Mouse (Mus musculus): ENCODE results near the gene Zfp846.
"Not testable (repeated sequence)": the region's sequence is repeated elsewhere in the genome, so short reads cannot be mapped to it uniquely, and the experiment has no call there.

Zfp846 gene

DNA sequence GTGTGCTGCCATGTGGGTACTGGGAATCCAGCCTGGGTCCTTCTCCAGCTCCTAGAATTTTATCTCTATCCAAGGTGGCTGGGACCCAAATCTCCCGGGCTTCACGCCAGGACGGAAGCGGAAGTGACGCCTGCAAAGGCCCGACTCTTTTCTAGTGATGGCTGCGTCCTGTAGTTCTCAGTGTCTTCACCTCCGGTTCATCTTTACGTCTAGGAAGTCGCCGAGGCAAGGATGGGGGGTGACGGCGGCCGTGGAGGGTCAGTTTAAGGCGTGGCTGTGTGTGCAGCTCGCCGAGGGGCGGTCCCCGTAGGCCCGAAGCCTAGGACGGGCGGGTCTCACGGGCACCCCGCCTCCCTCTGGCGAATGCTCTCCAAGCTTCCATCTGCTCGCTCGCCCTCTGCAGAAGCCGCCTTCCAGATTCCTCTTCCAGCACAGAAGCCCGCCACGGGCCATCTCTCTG is at the start of gene Zfp846:
Zfp846 (plus strand) TSS at position 117 of the 460 bp plus-strand sequence.
- peak; percentile 95 for DNase-seq (ENCODE audit: low read depth, low spot score)

DNA sequence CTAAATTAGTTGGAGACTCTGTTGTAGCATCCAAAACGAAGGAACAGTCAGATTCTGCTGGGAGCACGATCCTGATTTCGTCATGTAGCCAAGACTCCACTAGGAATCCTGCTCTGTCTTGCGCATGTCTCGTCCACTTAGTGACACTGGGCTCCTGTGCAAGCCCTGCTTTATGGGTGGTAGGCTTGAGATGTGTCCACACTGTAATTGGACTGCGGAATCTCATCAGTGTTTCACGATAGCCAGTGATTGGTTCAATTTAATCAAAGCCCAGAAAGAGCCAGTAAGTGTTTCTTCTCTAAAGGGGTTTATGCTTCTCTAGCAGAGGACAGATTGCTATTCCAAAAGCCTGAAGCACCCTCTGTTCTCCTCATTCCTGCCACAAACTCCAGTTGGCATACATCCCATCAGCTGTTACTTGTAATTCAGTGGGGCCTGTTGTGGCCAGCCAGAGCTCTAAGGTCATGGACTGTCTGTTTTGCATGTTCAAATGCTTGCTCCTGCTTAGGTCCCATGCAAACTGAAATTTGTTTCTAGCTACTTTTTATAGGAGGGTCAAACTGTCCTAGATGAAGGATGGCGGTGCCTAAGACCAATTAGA is 46.7 kb upstream of the Zfp846 start:
- DNase-seq (ENCODE audit: low read depth, low spot score) = no peak

DNA sequence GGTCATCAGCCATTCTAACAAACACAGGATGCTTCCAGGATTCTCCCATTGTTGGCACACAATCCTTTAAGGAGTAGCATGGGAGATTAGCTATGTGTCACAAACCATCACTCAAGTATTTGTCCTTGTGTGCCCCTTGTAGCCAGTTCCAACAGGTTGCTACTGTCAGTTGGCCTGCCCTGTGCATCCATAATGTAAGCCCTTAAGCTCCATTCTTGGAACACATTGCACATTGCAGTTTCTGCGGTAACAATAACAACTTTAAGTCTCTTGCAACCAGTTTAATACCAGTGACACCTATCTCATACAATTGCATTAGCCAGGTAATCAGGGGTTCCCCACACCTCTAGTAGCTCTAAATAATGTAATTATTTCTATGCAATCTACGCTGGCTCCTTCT is 44.5 kb upstream of the Zfp846 start:
- DNase-seq (ENCODE audit: low read depth, low spot score) = no peak

DNA sequence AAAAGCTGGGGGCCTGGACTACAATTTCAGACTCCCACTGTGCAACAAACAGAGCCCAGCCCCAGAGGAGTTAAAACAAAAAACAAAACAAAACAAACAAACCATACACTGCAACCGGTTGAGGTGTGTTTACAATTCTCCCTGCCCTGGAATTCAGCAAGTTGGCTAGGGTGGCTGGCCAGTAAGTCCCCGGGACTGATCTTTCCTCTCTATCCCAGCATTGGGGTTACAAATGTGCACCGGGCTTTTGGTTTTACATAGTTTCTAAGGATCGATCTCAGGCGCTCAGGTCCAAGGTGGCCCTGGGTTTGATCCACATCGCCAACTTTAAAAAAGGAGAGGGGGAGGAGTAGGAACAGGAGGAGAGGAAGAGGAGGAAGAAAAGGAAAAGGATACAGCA is 37.6 kb upstream of the Zfp846 start:
- DNase-seq (ENCODE audit: low read depth, low spot score) = no peak

DNA sequence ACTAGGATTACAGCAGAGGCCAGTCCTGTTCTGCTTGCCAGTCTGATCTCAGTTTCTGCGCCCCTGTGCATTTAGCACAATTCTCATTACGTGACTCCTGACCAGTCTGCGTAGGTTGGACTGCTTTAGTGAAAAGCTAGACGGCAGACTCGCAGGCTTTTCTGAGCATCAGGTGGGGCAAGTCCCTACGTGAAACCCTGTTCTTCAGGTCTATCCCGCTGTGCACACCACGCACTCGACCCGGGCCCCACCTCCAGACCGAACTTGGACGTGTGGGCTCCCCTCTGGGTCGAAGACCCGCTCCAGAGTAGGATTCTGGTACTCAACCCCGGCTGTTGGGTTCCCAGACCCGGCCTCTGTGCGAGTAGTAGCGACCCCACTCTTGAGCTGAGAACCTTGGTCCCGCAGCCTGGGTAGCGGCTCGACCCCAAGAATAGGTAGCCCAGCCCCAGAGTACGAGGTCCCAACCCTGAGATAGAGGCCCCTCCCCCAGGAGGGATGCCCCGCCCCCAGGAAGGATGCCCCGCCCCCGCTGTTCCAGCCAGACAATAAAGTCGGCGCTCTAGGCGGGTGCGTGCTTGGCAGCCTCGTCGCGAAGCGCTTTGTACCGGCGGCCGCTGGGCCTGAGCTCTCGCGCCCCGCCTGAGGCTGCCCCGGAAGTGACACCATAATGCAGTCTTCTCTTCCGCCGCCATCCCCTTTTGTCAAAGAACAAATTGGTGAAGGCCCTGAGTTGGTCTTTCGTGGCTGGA is 36.8 kb upstream of the Zfp846 start:
- peak; percentile 76 for DNase-seq (ENCODE audit: low read depth, low spot score)

DNA sequence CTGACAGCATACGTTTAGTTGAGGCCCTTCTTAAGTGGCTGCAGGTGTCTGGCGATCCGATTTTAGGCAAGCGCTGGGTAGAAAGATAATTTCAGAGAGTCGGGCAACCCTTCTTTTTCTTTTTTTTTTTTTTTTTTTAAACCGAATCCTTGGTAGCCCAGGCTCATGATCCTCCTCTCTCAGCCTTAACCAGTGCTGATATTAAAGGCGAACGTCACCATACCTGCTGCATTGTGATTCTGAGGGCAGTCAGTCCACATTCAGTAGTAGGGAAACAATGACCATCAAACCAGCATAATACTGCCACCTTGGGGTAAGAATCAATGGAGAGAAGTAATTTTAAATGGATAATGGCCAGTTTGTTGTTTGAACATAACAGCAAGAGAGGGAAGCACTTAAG is 35.9 kb upstream of the Zfp846 start:
- peak; percentile 32 for DNase-seq (ENCODE audit: low read depth, low spot score)

DNA sequence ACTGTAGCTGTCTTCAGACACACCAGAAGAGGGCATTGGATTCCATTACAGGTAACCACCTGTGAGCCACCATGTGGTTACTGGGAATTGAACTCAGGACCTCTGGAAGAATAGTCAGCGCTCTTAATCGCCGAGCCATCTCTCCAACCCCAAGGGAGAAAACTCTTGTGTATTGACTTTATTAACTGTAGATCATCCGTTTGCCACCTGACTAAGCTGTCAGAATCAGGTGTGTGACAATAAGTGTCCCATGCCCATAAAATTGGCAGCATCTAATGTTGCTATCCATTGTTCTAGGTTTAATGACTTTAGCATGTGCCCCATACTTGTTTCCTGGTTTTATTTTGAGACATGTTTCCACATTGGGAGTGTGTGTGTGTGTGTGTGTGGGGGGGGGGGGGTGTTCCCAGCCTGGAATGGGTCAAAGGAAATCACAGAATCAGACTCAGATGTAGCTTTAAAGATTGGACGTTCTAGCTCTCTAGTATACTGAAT is 29.3 kb upstream of the Zfp846 start:
- no peak for DNase-seq (ENCODE audit: low read depth, low spot score)

DNA sequence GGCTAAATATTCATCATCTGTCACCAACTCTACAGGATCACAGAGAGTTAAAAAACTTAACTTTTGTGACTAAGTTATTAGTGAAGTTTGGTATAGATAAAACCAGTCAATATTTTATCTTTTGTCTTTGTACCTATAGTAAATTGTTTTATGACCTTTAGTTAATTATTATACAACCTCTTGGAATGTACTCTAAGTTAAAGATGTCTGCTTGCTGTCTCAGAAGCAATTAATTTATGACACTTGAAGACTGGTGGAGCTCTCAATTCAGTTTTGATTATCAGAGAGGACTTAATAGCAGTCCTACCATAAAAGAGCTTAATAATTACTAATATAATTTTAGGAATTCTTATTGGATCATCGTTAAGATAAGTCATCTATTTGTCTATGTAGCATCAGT is 28.4 kb upstream of the Zfp846 start:
- DNase-seq (ENCODE audit: low read depth, low spot score) = no peak

DNA sequence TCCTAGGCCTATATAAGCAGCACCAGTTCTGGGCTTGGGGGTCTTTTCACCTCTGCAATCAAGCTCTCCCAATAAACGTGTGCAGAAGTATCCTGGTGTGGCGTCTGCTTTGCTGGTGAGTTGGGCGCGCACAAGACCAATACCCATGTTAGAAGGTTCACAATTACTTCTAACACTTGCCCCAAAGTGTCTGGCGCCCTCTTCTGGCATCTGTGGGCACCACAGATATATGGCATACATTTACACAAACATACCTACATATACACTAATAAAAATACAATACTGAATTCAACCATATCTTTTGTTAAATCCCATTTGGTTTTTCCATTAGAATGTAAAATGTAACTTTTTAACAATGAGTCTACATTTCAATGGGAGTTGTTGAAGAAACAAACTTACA is 18.9 kb upstream of the Zfp846 start:
- DNase-seq (ENCODE audit: low read depth, low spot score) = no peak

DNA sequence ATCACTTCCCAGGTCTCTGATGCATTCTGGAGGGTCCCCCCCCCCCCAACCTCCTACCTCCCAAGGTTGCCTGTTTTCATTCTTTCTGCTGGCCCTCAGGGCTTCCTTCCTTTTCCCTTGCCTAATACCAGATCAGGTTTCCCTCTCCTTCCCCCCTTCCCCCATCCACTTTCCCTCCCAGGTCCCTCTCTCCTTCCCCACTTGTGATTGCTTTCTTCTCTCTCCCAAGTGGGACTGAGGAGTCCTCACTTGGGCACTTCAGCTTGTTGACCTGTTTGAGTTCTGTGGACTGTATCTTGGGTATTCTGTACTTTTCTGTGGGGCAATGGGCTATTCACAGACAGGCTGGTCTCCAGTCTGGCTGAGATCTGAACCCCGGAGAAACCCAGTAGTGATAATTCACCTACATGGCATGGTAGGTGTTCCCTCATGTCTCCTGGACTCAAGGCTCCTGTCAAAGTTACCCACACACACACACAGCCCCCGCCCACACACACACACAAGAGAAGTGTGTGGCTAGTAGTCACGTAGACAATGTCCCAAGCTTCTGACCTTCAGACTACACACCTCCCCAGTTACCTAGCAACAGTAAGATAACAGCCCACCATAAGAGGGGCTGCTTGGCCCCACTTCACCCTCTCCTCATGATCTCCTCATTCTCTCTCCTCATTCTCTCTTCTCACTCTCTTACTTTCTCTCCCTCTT is 15.6 kb upstream of the Zfp846 start:
- not testable (repeated sequence) for DNase-seq (ENCODE audit: low read depth, low spot score)

DNA sequence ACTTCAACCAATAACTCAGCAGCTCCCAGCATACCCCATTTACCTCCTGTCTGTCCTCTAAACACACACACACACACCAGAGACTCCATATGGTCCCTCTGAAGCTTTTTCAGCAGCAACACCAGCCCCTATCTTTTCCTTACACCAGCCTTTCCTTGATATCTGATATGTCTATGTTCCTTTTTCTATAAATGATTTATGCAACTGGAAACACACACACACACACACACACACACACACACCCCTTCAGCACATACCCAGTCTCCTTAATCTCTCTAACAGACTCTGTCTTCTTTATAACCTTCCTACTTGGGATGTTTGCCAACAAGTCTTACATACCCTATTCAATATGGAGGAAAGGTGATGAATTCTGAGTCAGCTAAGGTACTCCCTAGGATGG is 10.0 kb upstream of the Zfp846 start:
- DNase-seq (ENCODE audit: low read depth, low spot score) = no peak

DNA sequence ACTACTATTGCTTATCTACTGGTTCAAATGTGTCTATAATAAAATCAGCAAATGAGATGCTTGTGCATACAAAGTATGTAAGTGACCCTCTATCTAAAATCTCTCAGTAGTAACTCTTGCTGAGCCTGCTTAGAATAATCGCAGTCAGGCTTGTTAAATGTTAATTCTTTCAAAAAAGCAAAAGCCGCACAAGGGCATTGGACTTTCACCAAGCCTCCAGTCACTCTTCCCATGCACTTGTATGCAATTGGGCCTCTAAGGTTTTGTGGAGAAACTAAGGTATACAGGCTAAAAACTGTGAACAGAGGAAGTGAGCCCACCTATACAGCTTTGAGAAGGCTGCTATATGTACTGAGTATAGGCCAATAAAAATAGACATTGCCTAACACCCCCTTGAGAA is 4.5 kb upstream of the Zfp846 start:
- DNase-seq (ENCODE audit: low read depth, low spot score) = no peak

DNA sequence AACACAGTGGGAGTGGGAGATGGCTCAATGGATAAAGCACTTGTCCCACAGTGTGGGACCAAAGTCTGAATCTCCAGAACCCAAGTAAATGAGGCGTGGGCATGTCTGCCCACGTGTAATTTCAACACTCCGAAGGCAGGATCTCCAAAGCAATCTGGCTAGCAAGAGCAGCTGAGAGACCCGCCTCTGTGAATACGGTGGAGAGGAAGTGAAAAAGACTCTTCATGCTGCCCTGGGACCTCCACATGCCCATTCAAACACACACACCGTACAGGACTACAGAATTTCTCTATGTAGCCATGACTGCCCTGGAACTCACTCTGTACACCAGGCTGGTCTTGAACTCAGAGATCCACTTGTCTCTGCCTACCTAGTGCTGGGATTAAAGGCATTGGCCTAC is 20.2 kb downstream of the Zfp846 start:
- no peak for DNase-seq (ENCODE audit: low read depth, low spot score)

DNA sequence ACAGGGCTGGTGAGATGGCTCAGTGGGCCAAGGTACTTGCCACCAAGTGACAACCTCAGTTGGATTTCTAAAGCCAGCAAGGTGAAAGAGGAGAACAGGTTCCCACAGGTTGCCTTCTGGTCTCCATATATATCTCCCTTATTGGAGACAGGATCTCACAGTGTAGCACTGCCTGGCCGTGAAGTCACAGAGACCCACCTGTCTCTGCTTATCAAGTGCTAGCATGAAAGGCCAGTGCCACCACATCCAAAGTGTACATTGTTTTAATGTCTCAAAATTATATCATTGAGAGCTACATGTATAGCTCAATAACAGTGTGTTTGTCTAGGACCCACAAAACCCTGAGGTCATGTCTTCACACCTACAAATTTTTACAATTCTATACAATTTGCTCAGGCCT is 25.2 kb downstream of the Zfp846 start:
- DNase-seq (ENCODE audit: low read depth, low spot score) = no peak

DNA sequence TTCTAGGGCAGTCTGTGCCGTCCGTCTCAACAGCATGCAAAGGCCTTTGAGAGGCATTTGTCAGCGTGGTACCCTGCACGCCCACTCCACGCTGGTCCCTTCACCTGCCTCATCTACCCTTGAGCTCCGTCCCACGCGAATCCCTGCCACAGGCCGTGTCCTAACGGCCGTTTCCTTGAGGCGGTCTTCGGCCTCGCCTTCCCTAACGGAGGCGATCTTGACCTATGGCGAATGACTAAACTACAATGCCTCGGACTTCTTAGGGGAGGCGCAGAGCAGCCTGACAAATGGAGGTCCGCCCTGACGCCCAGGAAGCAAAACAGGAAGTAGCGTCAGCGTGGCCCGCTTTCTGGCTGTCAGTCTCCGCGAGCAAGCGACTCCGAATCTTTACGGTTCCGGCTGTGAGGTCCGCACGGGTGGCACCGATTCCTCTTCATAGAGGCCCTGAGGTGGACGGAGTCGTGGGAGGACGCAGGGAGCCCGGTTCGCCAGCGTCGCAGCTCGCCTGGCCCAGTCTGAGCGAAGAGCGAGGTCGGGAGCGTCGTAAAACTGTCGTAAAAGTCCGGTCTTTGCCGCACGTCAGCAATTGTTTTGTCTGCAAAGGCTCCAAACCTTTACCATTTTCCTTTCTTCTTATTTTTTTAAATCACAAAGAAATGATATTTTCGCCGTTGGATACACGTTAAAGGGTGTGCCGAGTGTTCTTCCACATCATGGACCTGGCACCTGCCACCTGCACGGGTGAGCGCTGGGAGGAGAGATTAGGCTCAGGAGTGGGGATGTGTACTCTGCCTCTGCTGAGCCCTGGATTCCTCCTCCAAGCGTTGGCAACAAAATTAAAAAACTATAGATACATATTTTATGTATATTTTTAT is 26.2 kb downstream of the Zfp846 start:
- peak; percentile 89 for DNase-seq (ENCODE audit: low read depth, low spot score)

DNA sequence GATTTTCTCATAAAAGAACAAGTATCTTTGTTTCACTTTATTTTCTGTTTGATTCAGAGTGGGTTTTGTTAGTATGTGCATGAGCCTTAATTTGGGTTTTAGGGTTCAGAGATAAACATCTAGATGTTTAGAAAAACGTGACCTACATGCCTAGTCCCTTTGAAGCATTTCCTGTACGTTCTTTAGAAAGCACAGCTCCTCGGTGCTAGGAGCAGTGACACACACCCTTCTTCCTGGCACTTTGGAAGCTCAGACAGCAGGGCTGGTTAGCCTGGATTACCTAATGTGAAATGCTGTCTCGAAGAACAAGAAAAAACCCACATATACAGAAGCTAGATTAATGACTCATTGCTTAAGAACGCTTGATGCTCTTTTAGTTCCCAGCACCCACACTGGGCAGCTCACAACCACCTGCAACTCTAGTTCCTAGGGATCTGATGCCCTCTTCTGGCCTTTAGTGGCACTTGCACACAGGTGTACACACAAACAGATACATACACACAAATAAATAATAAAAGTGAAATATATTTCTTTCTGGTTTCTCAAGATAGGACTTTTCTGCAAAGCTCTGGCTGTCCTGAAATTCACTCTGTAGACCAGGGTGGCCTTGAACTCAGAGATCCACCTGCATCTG is 28.9 kb downstream of the Zfp846 start:
- no peak for DNase-seq (ENCODE audit: low read depth, low spot score)

DNA sequence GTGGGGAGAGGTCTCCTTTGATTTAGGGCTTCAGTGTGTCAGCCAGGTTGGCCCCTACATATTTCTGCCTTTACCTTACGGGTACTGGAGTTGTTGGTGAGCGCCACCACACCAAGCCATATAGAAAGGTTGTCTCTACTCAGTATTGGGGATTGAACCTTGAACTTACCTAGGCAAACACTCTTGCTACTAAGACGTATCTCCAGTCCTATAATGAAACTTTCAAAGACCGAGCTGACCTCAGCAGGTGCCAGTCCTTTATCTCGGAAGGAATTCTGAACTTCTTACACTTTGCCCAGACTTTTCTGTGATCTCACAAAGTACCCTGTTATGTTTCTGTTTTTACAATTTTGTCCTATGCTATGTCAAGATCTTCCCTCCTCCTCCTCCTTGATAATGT is 30.9 kb downstream of the Zfp846 start:
- DNase-seq (ENCODE audit: low read depth, low spot score) = no peak

DNA sequence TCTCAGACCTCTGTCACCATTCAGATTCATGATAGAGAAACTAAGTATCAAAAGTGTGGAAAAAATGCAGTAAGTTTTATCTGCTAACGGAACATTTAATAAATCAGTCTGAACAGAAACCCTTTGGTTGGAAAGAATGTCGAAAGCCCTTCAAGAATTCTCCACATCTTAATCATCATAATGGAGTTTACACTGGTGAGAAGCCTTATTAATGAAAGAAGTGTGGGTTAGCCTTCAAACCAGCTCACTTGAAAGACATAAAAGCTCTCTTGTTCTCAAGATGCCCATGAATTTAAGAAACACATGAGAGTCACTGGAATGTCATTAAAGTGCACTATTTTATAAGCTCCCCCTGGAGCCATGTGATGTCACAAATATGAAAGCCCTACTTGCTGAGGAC is 35.6 kb downstream of the Zfp846 start:
- DNase-seq (ENCODE audit: low read depth, low spot score) = no peak

DNA sequence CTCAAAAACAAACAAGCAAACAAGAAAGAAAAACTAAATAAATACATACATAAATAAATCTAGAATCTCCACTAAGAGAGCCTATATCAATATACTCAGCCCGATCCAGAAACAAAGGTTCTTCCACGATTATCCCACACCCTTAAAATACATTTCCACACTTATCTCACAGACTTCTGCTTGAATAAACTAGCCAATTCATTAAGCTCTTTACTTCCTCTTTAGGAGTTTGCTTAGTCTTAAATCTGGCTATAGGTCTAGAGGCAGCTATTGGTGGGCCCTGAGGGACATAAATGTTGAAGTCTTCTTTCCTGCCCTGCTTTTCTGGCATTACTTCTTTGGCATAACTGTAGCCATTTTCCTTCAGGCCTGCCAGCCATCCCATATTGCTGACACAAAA is 50.2 kb downstream of the Zfp846 start:
- DNase-seq (ENCODE audit: low read depth, low spot score) = no peak

DNA sequence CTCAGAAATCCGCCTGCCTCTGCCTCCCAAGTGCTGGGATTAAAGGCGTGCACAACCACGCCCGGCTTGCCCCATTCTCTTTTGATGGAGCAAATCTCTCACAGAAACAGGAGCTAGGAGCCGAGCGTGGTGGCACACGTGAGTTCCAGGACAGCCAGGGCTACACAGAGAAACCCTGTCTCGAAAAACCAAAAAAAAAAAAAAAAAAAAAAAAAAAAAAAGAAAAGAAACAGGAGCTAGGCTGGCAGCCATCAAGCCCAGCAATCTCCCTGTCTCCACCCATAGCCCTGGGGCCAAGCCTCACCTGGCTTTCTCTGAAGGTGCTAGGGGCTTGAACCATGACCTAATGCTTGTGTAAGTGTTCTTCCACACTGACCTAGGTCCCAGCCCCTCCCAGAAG is 54.6 kb downstream of the Zfp846 start:
- DNase-seq (ENCODE audit: low read depth, low spot score) = not testable (repeated sequence)

DNA sequence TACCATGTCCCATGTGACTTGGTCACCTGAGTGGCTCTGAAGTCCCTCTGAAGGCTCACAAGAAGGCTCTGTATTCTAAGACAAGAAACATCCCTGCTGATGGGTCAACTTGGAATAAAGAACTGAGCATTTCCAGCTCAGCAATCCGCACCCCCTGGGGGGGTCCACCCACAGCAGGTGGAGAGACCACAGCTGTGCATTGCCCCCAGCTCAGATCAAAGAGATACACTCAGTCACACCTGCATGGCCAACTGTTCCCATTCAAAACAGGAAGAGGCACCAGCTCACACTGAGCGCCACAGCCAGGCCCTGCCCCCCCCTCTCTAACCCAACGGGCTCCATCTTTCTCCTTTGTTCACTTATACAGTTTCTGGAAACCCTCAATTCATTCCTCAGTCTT is 55.2 kb downstream of the Zfp846 start:
- DNase-seq (ENCODE audit: low read depth, low spot score) = no peak
